Mouse (Mus musculus) brain, embryonic 18.5 days (tissue): ENCODE measurements at regions not wholly inside any gene's neighbourhood (a gene's known extent, or its start where the extent isn't known, plus 50 kb on each side); places are given as distances from the start of the nearest gene placed in this dataset.

Source experiments
- DNase-seq: peaks from one replicate; pipeline ENCODE4 v3.0.0-alpha.2; 2012; ENCODE audit warnings: low read depth, low spot score

DNA sequence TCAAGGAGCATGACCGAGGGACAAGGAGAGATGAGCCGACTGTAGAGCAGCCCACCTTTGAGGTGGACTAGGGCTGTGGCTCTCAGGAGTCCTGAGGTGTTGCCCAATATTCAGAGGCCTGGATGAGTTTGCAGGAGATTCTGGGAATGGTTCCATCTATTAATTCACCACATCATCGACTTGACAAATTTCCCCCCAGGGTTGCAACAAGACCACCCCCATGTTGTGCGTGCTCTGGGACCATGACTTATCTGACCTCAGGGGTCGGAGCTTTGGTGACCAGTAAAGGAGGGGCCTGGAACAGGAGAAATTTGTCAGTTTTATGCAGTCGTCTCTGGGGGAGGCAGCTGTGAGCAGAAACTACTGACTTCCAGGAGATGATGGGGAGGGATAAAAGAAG, 63.5 kb upstream of the 1600014C23Rik start:
- DNase-seq: no peak

DNA sequence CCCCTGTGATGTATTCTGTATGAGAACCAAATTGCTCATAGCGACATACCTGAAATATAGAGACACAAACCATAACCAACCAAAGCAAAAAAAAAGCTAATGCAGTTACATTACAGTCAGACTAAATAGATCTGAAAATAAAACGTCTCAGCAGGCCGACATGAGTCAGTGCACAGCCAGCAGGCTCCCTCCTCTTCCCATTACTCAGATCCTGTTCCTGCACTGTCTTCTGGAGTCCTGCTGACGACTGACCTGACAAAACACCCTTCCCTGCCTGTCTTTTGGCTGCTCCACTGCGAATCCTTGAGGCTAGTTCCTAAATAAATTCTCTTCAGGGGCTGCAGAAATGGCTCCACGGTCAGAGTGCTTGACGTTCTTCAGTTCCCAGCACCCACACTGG, 61.3 kb upstream of the 1600014C23Rik start:
- no peak for DNase-seq

DNA sequence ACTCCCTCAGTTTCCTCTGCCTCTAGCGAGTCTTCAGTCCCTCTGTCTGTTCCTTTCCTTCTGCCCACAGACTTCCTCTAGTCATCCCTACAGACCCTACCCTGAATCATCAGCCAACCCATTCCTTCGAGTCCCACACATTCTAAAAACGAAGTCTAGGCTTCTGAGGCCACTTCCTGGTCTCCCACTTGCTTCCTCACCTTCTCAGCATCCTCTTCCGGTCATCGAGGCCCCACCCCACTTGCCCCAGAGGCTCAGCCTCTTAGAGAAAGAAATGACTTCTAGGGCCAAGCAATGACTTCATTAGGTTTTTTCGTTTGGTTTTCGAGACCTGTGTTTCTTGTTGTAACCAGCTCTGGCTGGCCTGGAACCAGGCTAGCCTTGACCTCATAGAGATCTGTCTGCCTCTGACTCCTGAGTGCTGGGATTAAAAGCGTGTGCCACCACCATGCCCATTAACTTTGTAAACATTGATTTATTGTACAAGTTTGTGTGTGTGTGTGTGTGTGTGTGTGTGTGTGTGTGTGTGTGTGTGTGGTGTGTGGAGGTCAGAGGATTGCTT, 57.4 kb upstream of the 1600014C23Rik start:
- DNase-seq: no peak

DNA sequence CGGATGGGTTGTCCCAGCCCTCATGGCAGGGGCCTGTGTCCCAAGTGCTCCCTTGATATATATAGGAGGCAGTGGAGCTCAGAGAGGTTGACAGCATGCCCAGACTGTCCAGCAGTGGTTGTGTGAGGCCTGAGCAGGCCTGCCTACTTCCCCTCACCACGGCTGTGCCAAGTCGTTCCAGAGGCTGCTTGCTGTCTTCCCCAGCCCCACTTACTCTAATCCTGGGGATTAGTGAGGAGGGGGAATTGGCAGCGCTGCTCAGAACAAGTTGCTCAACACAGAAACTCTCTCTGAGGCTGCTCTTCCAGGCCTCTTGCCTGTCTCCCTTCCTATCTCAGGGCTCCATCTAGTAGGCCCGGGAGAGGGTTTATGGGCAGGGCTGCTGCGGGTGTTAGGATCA, 56.1 kb upstream of the 1600014C23Rik start:
- DNase-seq: no peak

DNA sequence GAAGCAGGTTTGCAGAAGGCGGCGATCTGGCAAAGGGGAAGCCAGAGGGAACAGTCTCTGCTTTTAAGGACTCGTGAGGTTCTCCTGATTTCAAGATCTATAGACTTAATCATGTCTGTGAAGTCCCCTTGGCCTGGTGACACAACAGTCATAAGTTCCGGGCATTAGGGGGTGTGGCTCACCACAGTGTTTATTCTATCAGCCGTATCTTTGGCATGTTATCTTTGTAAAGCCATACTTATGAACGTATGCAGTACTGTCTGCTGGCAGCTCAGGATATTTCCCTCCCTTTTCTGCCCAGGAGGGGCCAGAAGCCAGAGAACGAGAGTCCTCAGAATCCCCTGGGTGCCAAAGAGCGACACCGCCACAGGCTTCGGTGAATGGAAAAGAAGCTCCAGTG, 51.3 kb upstream of the 1600014C23Rik start:
- DNase-seq: no peak

DNA sequence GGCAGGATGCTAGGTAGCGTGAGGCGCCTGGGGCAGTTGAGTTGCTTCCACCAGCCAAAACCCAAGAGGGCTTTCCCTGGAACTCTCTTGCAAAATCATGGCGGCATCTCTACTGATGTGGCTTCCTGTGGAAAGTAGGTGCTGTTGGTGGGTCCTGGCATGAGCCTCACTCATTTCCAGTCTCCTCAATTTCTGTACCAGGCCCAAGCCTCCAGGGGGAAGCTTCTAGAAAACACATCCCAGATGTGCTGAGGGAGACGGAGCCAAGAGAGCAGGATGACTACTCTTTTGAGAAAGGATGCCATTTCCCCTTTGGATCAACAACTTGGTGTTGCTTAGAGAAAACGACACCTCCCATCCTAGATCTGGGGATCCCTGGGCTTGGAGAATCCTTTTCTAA, 50.9 kb upstream of the 1600014C23Rik start:
- no peak for DNase-seq
